Mouse (Mus musculus) MN1 (cell line): ENCODE data around the gene Polr2g.

Experiments used
- DNase-seq: peaks from one replicate; pipeline ENCODE4 v3.0.0-alpha.2; 2016; ENCODE audit warnings: low spot score

Polr2g gene

GRCm38 (mm10) chr19:8757471-8757998 lies 40.8 kb downstream of the Polr2g start:
- DNase-seq = no peak

GRCm38 (mm10) chr19:8756635-8757387 lies 41.6 kb downstream of the Polr2g start, which contains the start of gene Nxf1:
Gene Nxf1, plus strand, starts transcription at chr19:8757073.
- DNase-seq = peak; percentile 92

DNA sequence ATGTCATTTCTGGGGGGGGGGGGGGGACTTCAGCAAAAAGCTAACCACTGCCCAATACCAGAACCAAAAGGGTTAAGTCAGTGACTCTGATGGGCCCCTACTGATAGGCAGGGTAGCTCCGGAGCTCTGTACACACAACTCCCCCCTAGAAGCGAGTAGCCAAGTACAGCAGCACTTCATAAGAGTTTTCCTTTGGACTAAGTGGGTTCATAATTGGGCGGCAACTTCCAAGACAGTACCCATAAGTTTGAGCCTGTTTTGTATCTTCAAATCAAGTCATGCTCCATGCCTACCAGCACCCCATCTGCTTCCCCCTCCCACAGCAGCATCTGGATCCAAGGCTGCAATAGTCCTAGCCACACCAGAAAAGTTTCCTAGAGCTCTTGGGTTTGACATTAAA lies 42.7 kb downstream of the Polr2g start:
- no peak for DNase-seq

DNA sequence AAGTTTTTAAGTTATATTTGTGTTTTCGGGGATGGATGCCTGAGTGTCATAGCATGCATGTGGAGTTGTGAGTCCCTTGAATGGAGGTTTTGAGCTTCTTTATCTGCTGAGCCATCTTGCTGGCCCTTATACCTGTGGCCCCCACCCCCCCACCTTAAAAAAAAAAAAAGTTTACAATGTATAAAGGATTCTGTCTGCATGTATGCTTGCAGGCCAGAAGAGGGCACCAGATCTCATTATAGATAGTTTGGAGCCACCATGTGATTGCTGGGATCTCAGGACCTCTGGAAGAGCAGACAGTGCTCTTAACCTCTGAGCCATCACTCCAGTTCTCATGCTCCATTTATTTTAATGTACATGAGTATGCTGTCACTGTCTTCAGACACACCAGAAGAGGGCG lies 51.0 kb downstream of the Polr2g start:
- DNase-seq = no peak

- no peak for DNase-seq
Observed at GRCm38 (mm10) chr19:8745382-8745781, 53.0 kb downstream of the Polr2g start.
